Mouse (Mus musculus) mesoderm, embryonic 11.5 days (tissue): ENCODE measurements around the gene Clcnkb.

ENCODE experiments used
- DNase-seq: peaks from one replicate; pipeline ENCODE4 v3.0.0-alpha.2; 2012; ENCODE audit warnings: low read depth, low spot score

Clcnkb gene

DNA sequence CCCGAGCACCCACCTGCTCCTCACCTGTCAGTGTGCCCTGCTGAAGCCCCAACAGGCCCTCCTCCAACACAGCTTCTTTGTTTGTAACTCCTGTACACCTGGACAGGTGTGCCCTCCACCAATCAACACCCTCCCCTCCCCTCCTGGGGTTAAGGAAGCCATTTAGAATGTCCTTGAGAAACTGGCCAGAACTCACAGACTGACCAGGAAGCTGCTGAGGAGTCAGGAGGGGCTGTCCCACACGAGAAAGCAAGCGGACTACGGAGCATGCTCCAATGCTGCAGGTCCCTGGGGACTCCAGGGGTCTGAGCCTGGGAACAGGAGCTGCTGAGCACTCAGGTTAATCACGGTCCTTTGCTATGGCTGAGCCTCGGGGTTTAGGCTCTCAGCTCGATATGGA, at the start of gene Clcnkb:
TSS of gene Clcnkb (minus strand) at position 91 of the 400 bp plus-strand sequence.
- DNase-seq: no peak

DNA sequence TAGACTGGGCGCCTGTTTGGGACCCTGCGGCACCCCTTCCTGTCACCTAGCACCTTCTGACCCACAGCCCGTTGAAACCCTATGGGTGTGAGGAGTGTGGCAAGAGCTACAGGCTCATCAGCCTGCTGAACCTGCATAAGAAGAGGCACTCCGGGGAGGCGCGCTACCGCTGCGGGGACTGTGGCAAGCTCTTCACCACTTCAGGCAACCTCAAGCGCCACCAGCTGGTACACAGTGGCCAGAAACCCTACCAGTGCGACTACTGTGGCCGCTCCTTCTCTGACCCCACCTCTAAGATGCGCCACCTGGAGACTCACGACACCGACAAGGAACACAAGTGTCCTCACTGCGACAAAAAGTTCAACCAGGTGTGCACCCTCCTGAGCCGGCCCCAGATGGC, 48.9 kb upstream of the Clcnkb start:
- no peak for DNase-seq

DNA sequence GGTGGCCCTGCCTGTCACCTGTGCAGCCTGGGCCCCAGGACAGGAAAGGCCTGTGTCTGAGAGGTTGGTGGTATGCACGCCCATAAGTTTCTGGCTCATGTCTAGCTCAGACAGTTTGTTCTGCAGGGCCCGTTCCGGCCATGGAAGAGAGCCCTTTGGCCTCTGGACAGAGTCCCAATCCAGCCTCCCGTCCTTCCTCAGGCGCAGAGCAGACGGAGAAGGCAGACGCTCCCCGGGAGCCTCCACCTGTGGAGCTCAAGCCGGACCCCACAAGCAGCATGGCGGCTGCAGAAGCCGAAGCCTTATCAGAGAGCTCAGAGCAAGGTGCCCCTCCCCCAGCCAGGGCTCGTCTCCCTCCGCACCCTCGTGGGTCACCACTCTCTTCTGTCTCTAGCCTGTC, 47.7 kb upstream of the Clcnkb start:
- no peak for DNase-seq

DNA sequence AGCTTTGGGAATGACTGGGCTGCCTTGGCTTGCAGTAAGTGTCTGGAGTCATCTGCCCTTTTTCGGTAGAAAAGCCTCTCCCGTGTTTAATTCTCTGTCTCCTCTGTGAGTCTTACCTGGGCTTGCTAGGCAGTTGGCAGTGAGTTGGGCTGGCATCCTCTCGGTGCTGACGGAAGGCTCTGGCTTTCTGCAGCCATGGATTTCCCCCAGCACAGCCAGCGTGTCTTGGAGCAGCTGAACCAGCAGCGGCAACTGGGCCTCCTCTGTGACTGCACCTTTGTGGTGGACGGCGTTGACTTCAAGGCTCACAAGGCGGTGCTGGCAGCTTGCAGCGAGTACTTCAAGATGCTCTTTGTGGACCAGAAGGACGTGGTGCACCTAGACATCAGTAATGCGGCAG, 45.8 kb upstream of the Clcnkb start:
- DNase-seq: no peak

DNA sequence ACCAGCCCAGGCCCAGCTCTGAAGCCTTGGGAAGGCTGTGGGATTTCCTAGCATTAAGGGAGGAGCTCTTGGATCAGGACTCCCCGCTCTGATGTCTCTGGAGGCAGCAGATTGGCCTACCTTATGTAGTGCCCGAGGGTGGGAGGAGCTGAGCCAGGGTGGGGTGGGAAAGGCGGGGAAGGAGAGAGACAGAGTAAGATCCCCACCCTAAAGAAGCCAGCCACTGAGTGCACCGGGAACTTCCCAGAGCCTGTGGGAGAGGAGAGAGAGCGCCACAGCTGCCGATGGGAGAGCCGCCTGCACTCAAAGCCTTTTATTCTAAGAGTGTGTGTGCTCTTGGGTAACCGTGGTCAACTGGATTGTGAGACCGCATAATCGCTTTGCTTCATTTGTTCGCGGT, 45.3 kb upstream of the Clcnkb start:
- no peak for DNase-seq

DNA sequence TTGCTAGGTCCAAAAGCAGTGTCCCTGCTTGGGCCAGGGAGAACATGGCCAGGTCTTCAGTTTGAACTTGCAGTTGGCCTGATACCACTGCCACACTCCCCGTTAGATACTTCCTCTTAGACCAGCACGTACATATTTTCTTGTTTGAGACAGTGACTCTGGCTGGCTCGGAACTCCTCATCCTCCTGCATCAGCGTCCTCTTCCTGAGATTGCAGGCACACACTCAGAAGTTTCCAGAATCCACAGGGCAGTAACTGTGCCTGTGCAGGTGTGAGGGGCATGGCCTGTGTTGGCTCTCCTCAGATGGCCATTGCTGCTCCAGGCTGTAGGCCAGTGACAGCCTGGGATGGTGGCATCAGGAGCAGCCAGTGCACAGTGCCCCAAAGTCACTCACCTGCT, 44.7 kb upstream of the Clcnkb start:
- no peak for DNase-seq

DNA sequence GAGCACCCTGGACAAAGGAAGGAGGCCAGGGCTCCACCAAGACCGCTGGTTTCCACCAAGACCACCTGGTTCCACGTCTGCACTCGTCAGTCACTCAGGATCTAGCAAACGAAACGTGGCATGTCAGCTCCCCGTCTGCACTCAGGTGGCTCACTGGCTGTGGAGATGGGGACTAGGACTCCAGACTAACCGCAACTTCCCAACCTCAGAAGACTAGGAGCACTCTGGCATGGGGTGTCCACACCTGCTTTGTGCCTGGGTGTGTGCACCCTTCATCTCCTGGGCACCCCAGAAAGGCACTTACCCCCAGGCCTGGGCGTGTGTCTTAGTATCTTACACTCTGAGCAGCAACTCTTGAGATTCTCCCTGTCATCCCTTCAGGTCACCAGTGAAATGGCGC, 44.0 kb upstream of the Clcnkb start:
- no peak for DNase-seq

DNA sequence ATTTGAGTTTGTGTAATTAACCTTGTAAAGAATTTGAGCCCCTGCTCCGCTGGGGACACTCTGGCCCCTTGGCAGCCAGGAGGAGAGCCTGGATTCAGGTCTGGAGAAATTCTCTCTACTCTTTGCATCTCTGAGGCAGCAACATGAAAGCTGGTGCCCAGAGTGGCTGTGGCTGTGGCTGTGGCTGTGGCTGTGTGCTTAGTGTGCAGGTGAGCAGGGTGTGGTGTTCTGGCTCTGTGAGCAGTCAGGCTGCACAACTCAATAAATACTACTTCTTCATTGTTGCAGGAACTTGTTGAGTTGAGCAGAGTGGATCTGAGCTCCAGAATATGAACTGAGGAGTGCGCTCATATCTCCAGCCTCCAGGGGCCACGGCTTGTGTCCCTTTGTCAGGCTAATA, 43.1 kb upstream of the Clcnkb start:
- no peak for DNase-seq

DNA sequence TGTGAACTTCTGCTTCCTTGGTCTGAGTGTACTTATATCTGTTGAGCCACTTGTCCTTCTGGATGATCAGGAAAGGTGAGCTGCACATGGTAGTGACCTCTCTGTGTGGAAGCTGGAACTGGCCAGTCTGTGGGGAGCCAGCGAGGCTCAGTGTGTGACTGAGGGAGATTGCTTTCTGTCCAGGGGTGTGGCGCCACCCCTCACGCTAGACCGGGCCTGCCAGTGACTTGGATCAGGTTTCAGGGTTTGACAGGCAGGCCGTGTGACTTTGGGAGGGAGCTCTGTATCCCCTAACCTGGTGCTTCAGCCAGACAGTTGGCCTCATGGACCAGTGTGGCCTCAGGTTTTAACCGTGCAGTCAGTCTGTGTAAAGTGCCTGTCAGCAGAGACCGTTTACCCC, 42.4 kb upstream of the Clcnkb start:
- DNase-seq: peak; percentile 34

DNA sequence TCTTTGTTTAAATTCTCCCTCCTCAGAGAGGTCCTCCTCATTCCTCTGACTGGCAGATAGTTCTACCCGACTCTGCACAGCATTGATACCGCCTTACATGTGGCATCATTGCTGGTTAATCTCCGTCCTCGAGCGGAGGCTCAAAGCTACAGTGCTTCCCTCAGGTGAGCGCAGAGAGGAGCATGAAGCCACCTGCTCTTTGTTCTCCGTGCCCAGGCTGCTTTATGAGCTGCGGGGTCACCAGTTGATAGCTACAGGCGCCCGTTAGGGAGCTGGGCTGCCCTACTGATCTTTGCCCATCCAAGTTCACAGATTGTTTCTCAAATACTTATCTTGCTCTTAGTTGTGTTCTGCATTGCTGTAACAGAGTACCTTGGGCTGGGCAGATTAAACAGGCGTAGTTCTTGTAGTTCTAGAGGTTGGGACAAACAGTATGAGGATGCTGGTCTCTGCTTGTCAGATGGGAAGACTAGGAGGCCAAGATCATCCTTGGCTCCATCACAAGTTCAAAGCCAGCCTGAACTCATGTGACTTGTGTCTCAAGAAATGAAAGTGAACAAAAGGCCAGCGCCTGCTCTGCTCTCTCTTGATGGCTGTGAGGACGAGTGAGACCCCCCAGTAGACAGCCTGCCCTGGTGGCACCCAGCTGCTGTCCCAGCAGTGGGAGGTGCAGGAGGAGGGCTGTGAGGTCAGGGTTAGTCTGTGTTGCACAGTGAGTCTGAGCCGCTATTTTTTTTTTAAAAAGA, 40.6 kb upstream of the Clcnkb start:
- no peak for DNase-seq

DNA sequence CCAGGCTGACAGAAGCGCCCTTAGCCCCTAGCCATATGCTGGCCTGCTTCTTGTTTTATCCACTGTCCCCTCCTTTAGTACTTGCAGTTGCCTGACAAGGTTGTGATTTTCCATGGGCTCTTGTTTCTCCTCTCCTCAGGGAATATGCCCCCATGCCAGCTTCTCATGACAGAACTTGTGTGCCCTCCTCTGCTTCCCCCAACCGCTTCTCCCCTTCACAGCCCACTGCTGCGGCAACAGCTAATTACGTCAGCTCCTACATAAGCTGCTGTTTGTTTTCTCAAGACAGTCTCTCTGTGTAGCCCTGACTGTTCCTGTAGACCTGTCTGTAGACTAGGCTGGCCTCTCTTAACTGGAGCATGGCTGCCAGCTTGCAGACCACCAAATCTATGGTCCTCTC, 39.7 kb upstream of the Clcnkb start:
- no peak for DNase-seq

DNA sequence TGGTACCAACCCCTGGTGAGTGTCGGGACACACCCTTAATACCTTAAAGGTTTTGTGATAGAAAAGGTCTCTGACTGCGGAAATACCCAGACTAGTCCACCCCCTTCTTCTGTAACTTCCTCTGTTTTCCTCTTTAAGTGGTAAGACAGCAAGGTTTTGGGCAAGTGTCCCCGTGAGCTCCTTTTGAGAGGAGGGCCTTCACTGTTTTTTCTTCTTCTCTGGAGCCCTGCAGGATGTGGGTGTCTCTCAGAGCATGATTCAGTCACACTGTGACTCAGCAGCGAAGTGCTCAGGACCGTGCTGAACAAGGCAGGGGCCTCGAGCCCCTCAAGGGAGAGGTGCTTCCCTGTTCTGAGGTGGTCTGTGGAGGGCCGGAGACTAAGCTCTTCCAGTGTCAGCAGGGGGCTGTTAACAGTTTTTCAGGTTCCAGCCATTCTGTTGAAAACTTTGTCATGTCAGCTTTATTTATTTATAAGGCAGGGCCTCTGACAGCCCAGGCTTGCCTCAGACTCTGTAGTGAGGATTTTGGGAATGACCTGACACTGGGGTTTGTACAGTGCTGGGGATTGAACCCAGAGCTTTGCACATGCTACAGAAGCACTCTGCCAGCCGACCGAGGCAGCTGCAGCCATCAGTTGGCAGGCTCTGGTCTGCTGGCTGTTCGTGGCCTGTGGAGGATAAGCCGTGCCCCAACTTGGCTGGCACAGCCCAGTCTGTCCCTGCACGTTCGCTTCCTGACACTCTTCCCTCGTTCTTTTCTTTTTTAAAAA, 39.0 kb upstream of the Clcnkb start:
- DNase-seq: no peak

DNA sequence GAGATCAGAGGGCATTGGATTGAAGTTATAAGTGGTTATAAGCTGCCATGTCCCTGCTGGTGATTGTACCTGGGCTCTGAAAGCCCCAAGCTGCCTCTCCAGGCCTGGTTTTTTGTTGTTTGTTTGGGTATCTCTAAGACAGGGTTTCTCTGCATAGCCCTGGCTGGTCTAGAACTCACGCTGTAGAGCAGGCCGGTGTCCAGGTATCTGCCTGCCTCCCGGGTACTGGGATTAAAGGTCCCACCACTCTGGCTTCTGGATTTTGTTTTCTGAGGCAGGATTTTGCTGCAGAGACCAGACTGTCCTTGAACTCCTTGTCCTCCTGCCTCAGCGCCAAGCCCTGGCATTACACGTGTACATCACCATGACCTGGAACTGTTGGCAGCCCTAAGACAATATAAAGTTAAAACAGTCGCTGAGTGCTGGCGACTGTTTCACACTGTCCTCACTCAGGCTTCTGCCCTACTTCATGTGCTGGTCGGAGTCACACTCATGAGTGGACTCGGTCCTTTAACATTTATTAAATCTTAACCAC, 36.2 kb upstream of the Clcnkb start:
- no peak for DNase-seq

DNA sequence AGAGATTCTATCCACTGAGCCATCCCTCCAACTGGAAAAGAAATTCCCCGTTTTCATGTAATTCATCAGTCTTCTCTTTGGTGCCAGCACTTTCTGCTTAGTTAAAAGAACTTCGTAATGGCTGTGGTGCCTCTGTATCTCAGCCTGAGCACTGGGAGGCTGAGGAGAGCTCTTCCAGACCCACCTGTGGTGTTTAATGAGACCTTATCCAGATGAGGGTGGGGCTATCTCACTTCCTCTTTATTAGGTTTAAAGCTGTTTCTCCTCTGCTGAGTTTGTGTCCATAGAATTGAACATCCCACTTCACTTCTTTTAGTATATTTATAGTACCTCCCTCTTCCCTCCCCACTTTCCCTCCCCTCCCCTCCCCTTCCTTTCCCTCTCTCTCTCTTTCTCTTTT, 35.4 kb upstream of the Clcnkb start:
- DNase-seq: no peak

DNA sequence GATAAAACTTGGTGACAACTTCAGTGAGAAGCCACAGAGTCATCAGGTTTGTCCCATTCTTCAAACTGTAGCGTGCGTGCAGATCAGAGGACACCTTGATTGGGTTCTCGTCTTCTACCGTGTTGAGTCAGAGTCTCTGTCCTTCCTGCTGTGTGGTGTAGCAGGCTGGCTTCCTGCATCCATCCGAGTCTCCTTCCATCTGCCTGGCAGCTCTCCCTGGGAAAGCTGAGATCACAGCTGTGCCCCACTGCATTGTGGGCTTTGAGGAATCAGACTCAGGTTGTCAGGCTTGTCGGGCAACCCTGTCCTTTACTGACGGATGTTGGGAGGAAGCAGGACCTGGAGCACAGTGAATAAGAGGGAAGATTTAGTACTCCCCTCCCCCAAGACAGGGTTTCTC, 30.4 kb upstream of the Clcnkb start:
- DNase-seq: no peak

DNA sequence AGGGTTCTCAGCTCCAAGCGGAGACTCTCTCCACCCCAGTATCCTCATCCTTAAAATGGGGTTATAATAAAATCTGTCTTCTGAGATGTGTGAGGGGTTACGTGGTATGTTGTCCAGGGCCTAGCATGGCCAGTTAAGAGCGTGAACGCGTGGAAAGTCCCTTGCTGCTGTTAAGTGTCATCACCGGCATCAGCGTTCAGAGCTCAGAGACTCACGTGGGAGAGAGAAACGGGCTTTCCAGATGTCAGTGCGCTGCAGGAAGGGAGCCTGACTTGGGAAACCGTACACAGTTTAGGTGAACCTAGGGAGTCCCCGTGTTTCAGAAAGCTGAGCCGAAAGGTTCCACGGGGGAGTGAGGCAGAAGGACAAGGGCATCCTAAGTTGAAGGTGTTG, 29.5 kb upstream of the Clcnkb start:
- DNase-seq: no peak

DNA sequence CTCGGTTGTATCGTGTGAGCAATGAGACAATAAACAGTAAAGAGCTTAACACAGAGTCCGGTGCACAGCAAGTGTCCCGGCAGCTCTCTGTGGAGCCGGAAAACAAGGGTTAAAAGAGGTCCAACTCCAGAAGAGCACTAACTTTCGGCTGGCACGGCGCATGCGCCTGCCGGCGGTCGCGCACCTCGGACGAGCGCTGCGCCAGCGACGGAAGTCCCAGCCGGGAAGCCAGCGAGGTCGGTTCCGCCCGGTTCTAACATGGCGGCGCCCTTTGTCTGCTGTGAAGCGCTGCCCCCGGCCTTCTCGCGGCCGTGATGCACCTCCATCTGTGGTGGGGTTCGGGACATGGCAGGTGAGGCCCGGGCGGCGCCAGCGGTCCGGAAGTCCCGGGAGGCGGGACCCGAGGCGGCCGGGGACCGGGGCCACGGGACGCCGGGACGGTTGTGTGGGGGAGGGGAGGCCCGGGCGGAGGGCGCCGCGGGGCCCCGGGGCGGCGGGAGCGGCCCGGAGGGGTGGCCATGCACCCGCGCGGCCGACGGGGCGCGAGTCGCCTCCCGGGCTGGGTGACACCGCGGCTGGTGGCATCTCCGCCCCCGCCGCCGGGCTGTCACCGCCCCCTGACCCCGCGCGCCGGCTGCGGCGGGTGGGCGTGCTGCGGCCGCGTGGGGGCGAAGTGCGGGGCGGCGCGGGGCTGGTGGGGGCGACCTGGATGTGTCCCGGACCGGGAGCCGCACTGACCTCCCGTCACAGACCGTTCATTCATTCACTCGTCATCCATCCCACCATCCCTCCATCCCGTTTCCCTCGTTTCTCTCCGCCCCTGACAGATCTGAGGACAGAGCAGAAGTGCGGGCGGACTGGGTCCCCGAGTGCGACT, 28.9 kb upstream of the Clcnkb start, which contains the start of gene Zbtb17:
TSS of gene Zbtb17 (plus strand) at position 204 of the 877 bp plus-strand sequence.
- peak; percentile 93 for DNase-seq

DNA sequence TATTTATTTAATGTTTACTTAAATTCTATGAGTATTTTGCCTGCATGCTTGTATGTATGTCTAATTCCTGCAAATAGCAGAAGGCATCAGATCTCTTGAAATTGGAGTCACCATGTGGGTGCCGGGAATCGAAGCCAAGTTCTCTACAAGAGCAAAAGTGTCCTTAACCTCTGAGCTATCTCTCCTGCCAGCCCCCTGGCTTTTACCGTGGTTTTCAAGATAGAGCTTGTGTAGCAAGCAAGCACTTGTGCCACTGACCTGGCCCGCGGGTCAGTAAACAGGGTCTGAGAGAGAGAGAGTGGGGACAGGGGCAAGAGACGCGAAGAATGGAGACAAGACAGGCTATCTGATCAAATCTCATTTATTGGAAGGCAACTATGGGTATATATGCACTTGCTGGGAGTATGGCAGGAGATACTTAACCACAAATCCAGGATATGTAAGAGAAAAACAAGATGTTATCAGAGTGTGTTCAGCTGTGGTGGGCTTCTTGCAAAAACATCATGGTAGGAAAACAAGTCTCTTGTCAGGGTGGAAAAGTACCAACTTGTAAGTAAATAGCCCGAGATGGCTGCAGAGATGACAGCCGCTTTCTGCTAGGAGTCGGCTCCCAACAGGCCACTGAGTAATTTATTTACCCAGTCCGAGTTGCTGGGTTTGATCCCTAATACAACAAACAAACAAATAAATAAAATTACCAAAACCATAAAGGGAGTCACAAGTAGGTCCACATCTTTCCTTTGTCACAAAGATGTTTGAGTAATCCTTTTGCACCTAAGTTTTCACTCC, 28.0 kb upstream of the Clcnkb start:
- no peak for DNase-seq

DNA sequence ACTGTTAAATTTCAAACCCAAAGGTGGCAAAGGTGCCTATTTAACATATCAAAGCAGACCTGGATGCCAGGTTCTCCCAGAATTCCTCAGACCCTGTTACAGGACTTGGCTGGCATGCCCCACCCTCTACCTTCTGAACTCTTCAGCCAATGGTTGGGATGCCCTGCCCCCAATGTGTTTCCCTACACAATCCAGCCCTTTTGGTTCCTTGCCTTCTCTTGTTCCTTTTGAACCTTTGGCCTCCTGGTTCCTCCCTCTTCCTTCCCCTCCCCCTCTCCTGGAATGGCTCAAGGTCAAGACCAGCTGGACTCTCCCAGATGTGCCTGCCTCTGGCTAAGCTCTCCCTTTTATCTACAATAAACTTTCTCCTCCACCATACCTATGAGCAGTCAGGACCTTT, 25.1 kb upstream of the Clcnkb start:
- DNase-seq: no peak

DNA sequence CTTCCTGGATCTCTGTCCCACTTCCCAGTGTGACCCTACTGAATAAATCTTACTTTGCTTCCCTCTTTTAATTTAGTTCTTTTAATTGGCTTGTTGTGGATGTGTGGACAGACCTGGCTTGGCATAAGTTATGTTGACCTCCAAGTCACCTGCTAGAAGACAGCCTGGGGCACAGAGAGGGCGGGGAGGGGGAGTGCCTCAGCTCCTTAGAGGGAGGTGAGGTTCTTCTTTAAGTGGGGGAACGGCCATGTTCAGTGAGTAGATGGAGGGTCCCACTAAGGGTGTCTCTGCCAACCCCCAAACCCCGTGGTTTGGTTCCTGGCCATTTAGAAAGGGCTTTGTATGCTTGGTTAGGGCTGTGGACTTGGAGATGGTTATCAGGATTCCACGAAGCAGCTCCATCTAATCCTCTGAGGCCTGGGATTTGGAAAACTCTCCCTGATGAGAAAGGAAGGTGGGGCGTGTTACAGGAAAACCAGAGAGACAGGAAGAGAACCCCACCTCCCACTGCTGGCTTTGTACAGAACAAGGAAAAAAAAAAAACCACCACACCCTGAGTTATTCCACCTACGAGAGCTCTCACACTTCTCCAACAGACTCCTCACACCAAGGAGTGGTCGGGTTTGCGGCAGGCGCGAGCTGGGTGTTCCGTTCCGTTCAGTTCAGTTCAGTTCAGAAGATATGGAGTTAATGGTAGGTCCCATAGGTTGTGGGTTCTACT, 23.4 kb upstream of the Clcnkb start:
- DNase-seq: no peak

DNA sequence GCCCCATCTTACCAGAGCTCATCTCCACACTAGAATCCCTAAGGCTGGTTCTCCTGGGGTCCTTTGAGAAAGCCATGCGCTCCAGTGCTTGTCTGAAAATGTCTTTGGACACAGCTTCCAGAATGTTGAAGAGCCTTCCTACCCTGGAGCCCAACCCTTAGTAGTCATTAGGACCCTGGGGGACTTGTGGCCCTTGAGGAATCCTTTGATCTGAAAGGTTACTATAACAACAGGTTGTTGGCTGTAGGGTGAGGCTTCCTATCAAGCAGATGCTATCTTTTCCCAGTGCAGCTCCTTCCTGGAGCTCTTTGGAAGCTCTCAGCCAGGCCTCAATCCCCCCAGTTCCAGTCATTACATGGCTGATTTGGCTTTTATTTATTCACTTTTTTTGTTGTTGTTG, 20.2 kb upstream of the Clcnkb start, which contains the start of gene Srarp:
TSS of gene Srarp (minus strand) at position 132 of the 400 bp plus-strand sequence.
- DNase-seq: no peak
